Mouse (Mus musculus) lung, postnatal 14 days (tissue): ENCODE data around the gene Hcar1.

Source experiments
- DNase-seq: peaks from one replicate; pipeline ENCODE4 v3.0.0; 2021

The Hcar1 gene

DNA sequence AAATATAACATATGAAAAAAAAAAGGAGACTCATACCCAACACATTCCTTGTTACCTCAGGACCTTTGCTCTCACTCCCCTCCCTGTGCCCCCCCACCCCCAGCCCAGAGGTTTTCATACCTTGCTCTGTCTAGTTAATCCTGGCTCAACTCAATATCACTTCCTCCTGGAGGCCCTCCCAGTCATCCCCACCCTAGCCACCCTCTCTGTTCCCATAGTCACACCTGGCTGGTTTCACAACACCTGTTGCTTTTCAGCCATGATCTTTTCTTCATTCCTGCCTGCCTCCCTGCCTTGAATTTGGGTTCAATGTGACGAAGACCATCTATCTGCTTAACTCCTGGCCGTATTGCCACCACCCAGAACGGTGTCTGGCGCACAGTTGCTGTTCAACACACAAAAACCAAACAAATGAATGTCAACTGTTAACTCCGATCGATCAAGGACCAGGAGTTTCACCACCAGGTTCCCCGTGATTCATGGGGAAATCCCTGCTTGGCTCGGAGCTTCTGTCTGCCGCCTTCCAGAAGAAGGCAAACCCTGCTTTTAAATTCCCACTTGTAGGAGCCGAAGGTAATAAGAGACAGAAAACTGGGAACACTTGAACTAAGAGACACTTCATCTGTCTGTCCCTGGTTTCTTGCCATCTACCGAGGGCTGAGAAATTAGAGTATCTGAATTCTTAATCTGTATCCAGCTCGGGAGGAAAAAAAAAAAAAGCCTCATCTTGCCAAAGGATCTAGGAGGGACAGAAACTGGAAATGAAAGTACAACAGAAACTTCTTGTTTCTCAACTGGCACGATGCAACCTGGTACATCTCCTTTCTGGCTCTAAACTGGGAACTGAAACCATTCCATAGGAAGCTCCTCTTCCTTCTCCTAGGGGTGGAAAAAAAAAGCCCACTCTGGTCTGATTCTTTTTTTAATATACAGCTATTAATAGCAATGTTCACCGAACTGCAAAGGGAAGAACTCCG is 17.2 kb downstream of the Hcar1 start:
- DNase-seq: no peak

DNA sequence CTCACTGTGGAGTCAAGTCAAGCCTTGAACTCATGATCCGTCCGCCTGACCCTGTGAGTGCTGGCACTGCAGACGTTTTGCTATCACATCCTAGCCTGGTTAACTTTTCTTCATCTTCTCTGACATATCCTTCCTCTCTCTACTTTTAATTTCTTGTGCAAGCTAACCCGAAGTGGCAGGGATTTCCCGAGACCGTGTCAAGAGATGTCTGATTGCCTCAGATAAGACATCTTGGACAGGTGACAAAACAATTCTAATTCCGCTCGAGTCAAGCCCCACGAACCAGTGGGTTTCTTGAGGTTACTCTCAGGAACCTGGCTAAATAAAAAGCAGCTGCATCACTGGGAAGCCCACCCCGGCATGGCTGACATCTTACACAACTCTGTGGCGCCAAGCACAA is 21.0 kb downstream of the Hcar1 start:
- no peak for DNase-seq

DNA sequence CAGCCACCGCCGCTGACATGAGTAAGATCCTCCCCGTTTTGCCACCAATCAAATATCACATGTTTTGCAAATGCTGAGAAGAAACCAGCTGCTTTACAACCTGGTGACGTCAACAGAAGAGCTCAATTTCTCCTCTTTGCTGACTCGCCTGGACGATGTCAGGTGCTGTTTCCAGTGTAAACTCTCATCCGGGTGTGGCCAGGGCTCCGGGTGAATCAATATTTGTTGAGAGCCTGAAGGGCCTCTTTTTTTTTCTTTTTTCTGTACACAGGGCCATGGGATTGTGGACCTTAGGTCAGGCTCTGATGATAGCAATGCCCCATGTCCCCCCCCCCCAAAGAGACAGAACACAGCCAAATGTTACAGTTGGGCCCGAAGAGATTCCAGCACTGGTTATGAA is 25.3 kb downstream of the Hcar1 start:
- no peak for DNase-seq

DNA sequence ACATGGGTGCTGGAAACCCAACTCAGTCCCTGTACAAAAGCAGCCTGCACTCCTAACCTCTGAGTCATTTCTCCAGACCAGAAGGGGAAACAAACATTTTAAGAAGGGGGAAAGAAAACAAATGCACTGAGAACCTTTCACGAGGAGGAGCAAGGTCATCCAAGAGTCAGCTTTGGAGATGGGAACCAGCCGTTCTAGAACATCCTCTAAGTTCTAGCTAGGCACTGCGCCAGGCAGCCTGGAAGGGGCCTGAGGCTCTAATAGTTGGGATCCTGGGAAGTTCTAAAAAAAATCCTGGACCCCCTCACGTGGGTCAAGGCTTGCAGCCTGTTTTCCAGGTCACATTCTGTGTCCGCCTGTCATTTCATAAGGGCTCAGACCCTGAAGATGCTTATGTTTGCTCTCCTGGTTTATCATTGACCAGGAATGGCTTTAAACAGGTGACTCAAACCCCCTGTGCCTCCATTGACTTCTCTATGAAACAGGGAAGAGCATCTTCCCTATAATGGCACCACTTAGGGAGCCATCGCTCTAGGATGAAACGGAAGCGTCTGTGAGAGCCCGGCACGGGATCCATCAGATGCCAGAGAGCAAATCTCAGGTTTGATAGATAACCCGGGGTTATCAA is 25.8 kb downstream of the Hcar1 start:
- DNase-seq: no peak

DNA sequence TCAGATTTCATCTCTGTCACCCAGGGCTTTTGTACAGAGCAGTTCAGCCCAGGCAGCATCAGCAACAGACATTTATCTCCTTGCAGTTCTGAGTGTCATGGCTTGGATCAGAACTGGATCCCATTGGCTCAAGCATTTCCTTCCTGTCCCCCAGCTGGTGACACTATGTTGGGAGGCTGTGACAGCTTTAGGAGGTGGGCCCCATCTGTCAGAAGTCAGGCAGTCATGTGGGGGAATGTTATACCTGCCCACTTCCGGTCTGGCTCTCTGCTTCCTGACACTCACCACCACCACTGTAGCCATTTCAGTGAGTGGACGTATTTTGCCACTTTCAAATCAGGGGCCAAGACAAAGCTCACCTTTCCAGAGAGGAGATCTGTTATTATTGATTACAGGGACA is 28.4 kb downstream of the Hcar1 start:
- DNase-seq: no peak

DNA sequence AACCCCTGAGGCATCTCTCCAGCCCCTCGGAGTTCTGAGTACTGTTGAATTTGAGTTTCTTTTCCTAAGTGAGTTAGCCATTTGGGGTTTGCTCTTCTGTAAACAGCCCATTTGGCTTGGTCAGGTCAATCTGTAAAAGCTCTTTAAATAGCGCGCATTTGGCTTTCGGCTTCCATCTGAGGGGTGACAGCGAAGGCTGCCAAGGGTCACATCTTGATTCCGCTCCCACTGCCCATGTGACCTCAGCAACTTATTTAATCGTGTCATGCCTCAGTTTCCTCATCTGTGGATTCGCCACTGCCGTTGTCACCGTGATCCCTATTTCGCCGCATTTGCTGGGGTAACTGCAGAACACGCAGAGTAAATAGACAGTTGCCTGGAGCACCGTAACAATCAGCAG is 35.5 kb downstream of the Hcar1 start:
- no peak for DNase-seq

DNA sequence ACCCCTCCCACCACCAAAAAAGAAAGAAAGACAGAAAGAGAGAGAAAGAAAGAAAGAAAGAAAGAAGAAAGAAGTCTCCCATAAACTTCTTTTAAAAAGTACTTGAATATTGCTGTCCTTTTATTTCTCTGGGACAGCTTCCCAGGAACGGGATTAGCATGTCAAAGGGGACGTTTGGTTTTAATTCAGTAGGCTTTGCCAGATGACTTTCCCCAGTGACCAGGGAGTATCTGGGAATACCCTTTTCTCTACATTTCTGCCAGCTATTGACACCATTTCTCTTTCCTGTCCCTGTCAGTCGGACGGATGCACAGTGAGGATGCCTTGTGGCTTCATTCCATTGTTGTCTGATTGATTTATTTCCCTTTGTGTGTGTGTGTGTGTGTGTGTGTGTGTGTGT is 36.0 kb downstream of the Hcar1 start:
- DNase-seq: no peak

DNA sequence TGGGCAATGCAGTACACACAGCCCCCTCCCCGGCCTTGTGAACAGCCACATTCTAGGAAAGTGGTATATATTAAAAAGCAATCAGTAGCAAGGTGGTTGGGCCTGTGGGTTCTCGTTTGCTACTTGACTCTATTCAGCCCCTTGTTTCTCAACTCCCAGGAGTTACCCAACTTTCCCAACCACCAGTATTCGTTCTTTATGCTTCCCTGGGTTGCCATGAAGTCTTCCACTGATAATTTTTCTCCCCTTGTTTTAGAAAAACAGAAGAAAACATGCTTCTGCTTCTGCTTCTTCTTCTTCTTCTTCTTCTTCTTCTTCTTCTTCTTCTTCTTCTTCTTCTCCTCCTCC is 36.9 kb downstream of the Hcar1 start:
- DNase-seq: no peak

DNA sequence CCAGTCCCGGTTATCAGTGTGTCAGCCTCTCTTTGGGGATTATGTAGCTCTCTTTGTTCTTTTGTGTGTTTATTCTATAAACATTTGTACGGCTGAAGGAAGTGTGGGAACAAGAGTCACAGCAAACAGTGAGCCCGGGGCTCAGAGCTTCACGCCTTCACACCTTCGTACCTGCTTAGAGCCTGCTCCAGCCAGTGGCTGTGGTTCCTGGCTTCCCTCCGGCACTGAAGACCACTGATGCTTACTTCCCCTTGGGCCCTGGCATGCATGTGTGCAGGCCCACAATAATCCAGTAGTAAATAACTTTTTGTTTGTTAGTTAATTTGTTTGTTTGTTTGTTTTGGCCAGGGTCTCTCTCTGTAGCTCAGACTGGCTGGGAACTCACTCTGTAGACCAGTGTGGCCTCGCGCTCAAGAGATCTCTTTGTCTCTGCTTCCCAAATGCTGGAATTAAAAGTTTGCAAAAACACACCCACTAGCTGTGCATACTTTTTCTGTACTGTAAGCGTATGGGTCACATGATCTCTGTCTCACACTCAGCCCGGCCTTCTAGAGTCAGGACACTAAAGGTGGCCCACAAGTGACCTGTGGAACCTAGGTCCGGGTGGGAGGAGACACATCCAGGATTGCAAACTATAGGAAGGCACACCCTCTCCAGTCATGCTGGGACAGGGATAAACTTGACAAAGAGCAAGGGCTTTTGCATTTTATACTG is 37.4 kb downstream of the Hcar1 start:
- DNase-seq: no peak

DNA sequence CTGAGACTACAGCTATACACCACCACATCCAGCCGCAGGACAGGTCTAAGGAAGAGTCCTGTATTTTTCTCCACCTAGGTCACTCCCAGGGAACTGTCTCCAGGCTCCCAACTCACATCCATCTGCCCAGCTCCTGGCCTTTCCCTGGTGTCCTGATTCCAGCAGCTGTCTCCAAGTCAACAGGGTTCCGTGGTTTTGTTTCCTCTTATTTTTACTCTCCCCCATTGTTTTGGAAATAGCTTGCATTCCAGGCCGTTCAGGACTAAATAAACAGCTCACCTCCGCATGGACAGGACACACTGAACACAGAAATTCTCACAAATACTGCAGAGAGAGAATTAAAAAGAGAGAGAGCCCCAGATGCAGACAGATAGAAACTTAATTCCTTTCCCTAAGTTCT is 42.4 kb downstream of the Hcar1 start:
- DNase-seq: no peak

DNA sequence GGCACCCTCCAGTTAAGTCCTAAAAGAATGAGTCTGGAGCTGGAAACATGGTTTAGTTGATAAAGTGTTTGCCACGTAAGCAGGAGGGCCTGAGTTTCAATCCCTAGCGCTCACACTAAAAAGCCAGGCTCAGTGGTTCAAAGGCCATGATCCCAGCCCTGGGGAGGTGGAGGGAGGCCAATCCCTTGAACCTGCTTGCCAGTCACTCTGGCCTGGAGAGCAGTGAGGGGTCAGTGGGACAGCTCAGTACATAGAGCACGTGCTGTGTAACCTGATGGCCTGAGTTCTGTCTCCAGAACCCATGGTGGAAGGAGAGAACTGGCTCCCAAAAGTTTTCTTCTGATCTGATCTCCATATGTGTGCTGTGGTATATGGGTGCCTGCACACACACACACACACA is 45.0 kb downstream of the Hcar1 start:
- no peak for DNase-seq

DNA sequence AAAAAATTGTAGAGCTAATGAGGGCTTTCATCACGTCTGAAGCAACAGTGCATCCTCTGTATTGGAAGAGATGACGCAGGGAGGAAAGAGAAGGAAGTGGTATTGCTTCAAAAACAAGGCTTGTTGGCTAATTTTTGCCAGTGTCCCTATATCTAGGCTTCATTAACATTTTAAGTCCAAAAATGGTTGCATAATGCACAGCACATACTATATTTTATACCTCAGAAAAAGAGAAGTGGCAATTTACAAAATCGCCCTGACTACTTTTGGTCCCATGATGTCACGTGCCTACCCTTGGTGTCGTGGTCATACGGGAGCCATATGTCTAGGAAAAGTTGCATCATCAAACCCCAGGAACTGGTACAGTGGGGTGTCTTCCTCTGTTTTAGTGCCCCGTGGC is 47.5 kb downstream of the Hcar1 start:
- no peak for DNase-seq

DNA sequence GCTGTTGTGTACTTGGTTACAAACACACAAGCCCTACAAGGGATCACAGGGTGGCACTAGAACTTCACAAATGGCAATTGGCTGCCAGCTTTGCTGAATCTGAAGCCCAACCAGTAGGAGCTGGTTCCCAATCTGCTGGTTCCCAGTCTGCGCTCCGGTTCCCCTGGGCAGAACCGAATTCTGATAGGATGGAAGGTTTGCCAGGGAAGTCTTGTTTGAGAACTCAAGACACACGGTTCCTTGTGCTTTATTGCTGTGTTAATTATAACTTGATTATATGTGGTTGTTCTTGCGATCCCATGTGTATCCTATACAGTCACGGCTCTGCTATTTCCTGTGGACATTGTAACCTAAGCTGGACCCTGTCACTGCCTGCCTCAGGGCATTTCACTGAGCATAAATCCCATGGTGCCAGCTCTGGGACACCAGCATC is 52.1 kb downstream of the Hcar1 start:
- DNase-seq: peak; percentile 39
